Mouse (Mus musculus): ENCODE data around the gene Gbp4. TPM values are rescaled to one million over a fixed set of nuclear protein-coding genes. Genes with fewer than 3 reads are reported as not detected.
"Not testable (repeated sequence)": the region's sequence is repeated elsewhere in the genome, so short reads cannot be mapped to it uniquely, and the experiment has no call there.

The Gbp4 gene
- polyA plus RNA-seq, 1 experiment from 2014 or later = 1.1 TPM

DNA sequence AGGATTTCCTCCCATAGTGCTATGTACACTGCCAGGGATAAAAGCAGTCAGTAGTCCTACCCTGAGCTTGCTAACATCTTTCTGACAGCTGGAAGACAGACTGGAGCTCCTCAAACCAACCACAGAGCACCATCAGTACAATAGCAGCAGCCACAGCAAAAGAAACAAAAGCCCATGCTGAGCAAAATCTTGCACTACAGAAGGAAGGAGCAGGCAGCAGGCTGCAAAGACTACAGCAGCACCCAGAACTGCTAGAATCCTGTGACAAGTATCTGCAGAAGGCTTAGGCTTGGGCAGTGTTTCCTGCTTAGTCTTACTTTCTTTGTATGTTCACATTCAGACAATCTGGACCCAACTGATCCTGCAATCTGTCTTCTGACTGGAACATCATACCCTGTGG is 71.0 kb downstream of the Gbp4 start:
- not testable (repeated sequence) for H3K9me3 ChIP-seq (replicated peaks; ENCODE audit: control insufficient read depth, low read length); H3K4me1 ChIP-seq (ENCODE audit: control insufficient read depth, insufficient read depth, low read length); H3K9ac ChIP-seq (ENCODE audit: low read length); H3K4me2 ChIP-seq (ENCODE audit: low read depth, low read length); H3K27ac ChIP-seq (ENCODE audit: low read length); H3K36me3 ChIP-seq (ENCODE audit: control insufficient read depth, insufficient read depth, low read length); ATAC-seq (ENCODE audit: insufficient read depth, low FRiP score); H3K27me3 ChIP-seq (ENCODE audit: control insufficient read depth, insufficient read depth, low read length); H3K4me3 ChIP-seq (replicated peaks; ENCODE audit: low read length)

Other genes starting within 250 kb of the Gbp4 start
- gene Abcg3, start 156.9 kb downstream of the Gbp4 start, polyA plus RNA-seq (2015; fragmentation: Nextera tagmentation; extraction: Ambion mirVana) = 3.1 and 3.2 TPM in 2 replicates
- gene Gbp9, start within 50 bp of the Gbp4 start, polyA plus RNA-seq (2015; fragmentation: Nextera tagmentation; extraction: Ambion mirVana) = 3.3 and 3.5 TPM in 2 replicates
- gene Gbp8, start within 50 bp of the Gbp4 start, polyA plus RNA-seq (2015; fragmentation: Nextera tagmentation; extraction: Ambion mirVana) = 1.0 and 1.5 TPM in 2 replicates
- gene Gbp10, start 99.9 kb upstream of the Gbp4 start, polyA plus RNA-seq (2015; fragmentation: Nextera tagmentation; extraction: Ambion mirVana) = 0.43 and 0.45 TPM in 2 replicates
- 0.09 TPM in 1 of 2 replicates, not detected in the other for gene Gm43302, start 154.1 kb upstream of the Gbp4 start, polyA plus RNA-seq (2015; fragmentation: Nextera tagmentation; extraction: Ambion mirVana)
- 2.1 and 2.6 TPM in 2 replicates for gene Gbp6, start 154.1 kb upstream of the Gbp4 start, polyA plus RNA-seq (2015; fragmentation: Nextera tagmentation; extraction: Ambion mirVana)

Data from stomach, embryonic 16.5 days (tissue).